Mouse (Mus musculus) G1E (cell line): ENCODE results near the gene Dmd. TPM values are rescaled to one million over a fixed set of nuclear protein-coding genes. Genes with fewer than 3 reads are reported as not detected.

Experiments used
- ATAC-seq: 2 replicates; pipeline ENCODE4 v1.8.0; 2016; ENCODE audit warnings: mild to moderate bottlenecking; ENCODE audit not compliant: insufficient number of reproducible peaks, poor library complexity, low FRiP score, severe bottlenecking; ENCODE audit errors: extremely low read depth
- DNase-seq: peaks from one replicate; pipeline ENCODE4 v3.0.0; 2012; ENCODE audit warnings: low spot score
- H3K27me3 ChIP-seq: 2 replicates; pipeline ENCODE4 v1.6.1; 2012; ENCODE audit warnings: mild to moderate bottlenecking, low read length, inconsistent platforms; ENCODE audit not compliant: insufficient read depth
- H3K36me3 ChIP-seq: replicated peaks from 2 replicates; pipeline ENCODE3; 2012; ENCODE audit warnings: mild to moderate bottlenecking, inconsistent platforms
- H3K4me1 ChIP-seq: 2 replicates; pipeline ENCODE4 v1.6.1; 2012; ENCODE audit warnings: low read depth, low read length, inconsistent platforms, mixed read lengths; ENCODE audit not compliant: insufficient read depth
- H3K4me3 ChIP-seq: 2 replicates; pipeline ENCODE4 v1.5.1; 2012; ENCODE audit warnings: low read depth, mild to moderate bottlenecking, inconsistent platforms, low read length, moderate library complexity, mixed read lengths
- H3K9me3 ChIP-seq: replicated peaks from 2 replicates; pipeline ENCODE4 v1.6.1; 2012; ENCODE audit warnings: inconsistent platforms
- CTCF ChIP-seq: IDR thresholded peaks from 2 replicates; pipeline ENCODE4 v1.5.1; 2012; ENCODE audit warnings: low read depth, low read length, inconsistent platforms, mixed read lengths
- GATA1 ChIP-seq: IDR thresholded peaks from 2 replicates; pipeline ENCODE4 v1.6.1; 2012; ENCODE audit warnings: borderline replicate concordance, low read length, inconsistent platforms, mixed read lengths
- GATA2 ChIP-seq: IDR thresholded peaks from 2 replicates; pipeline ENCODE4 v1.6.1; 2012; ENCODE audit warnings: low read depth, low read length, inconsistent platforms, borderline replicate concordance
- POLR2AphosphoS5 ChIP-seq: IDR thresholded peaks from 2 replicates; pipeline ENCODE4 v1.6.1; 2012; ENCODE audit warnings: low read depth, low read length, inconsistent platforms; ENCODE audit not compliant: insufficient replicate concordance
- TAL1 ChIP-seq: conservative IDR thresholded peaks from 2 replicates; pipeline ENCODE4 v1.6.1; 2012; ENCODE audit warnings: low read depth, low read length, inconsistent platforms, mixed read lengths
- polyA plus RNA-seq: library from polyadenylated mRNA; stranded (reverse); fragments of >175 nt; gene quantifications from 2 replicates; pipeline ENCODE4 v1.2.3, GENCODE M21; 2012
- total RNA-seq, 2 experiments: library from RNA; stranded (forward) in 1 of 2; stranded (reverse) in 1 of 2; fragments of 200-1000 nt in 1 of 2; fragments of >200 nt in 1 of 2; fragmentation: Nextera tagmentation in 1 of 2; gene quantifications; 2 replicates each; pipeline ENCODE4 v1.2.3; 2014 to 2017

Gene Dmd
- total and polyA plus RNA-seq, 3 experiments = 0.38 TPM; not detected in 2

DNA sequence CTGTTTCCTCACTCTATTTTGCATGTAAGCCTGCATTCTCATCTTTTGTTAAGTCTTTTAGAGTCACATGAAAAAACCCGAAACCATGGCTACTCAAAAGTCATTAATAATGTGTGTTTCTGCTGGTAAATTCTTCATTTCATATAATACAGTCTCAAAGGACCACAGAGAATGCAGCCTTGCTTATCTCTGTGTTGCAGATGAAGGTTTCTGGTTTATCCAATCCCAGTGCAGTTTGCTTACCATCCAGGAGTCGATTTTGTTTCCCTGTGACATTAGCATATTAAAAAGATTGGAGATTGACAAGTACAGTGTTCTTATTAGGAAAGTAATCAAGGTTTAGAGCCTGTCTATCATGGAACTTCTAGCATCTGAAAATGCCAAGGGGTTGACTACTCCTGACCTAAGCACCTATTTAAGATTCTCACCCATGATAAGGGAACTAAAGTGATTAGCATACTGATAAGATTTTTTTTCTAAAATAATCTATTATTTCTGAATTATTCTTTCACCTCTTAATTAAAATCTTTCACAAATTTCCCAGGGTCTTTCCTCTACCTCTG lies 1292.7 kb downstream of the Dmd start:
- Histone ChIP-seq H3K36me3 (no peaks in the 10 kb centered on the region), H3K4me3 (no peak overlapping the region), H3K27me3 (no peaks in the 10 kb centered on the region), H3K4me1 (no peaks in the 10 kb centered on the region), H3K9me3 (no peaks in the 10 kb centered on the region)
- TF ChIP-seq TAL1 (no peak), POLR2AphosphoS5 (no peak), GATA1 (no peak), CTCF (no peak), GATA2 (no peak)
- DNase-seq (no peak), ATAC-seq (no peak)

DNA sequence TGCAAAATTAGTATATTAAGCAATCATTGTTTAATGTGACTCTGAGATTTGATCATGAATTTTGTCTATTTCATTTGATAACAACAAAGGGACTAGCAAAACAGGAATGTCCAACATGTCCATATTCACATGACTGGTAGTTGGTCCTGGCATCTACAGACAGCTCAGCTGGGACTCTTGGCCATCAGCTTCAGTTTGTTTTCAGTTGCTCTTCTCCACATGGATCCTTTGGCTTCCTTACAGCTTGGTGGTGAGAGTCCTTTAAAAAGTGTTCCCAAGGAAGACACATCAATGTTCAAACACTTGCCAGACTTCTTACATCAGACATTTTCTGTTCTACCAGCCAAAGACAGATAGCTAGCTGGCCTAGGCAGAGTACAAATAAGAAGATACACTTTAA lies 1381.9 kb downstream of the Dmd start:
- no peaks in the 10 kb centered on the region for H3K36me3 ChIP-seq
- no peaks in the 10 kb centered on the region for H3K27me3 ChIP-seq
- H3K4me1 ChIP-seq = no peaks in the 10 kb centered on the region
- no peak for DNase-seq
- H3K4me3 ChIP-seq = no peak overlapping the region
- no peak for ATAC-seq
- TF ChIP-seq GATA2 (no peak), TAL1 (no peak), CTCF (no peak), POLR2AphosphoS5 (no peak), GATA1 (no peak)
- H3K9me3 ChIP-seq = no peaks in the 10 kb centered on the region

DNA sequence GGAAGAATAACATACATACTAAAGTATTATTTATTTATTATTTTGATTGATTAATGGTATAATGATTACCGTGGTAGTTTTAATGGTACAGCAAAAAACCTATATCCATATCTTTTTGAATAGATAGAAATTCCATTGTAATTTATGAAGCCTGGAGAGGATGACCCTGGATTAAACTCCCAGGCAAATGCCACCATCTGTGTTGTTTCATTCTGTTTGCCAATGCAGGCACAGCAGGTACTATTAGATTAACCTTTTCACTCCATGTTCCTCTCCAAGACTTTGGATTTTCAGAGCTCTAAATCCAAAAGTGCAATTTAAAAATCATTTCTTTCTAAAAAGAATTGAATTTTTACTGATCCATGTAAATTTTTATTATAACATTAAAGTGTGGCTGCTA lies 1383.5 kb downstream of the Dmd start:
- TF ChIP-seq GATA1 (no peak), POLR2AphosphoS5 (no peak), GATA2 (no peak), TAL1 (no peak), CTCF (no peak)
- Histone ChIP-seq H3K27me3 (no peaks in the 10 kb centered on the region), H3K9me3 (no peaks in the 10 kb centered on the region), H3K36me3 (no peaks in the 10 kb centered on the region), H3K4me3 (no peak overlapping the region), H3K4me1 (no peaks in the 10 kb centered on the region)
- ATAC-seq (no peak), DNase-seq (no peak)

DNA sequence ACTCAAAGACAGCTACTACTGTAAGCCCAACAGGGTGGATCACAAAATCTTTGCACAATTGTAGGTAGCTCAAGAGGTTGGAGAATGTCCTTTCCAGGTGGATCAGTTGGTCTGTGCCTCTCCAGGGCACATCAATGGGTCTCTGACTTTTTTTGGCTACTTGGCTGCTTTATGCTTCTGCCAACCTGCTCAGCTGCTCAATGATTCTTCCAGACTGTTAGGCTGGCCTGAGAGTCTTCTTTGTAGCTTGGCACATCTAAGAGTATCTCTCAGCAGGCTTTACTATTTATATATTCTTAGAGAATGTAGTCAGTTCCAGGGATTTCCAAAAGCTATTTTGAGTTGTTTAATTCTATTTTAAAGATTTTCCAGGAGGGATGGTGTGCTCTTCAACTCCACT lies 1416.3 kb downstream of the Dmd start:
- Histone ChIP-seq H3K4me1 (no peaks in the 10 kb centered on the region), H3K36me3 (no peaks in the 10 kb centered on the region), H3K9me3 (no peaks in the 10 kb centered on the region), H3K27me3 (no peaks in the 10 kb centered on the region), H3K4me3 (no peak overlapping the region)
- DNase-seq = no peak
- no peak for ATAC-seq
- no peak for TF ChIP-seq CTCF
- TF ChIP-seq GATA2 = no peak
- TF ChIP-seq TAL1 = no peak
- TF ChIP-seq POLR2AphosphoS5 = no peak
- TF ChIP-seq GATA1 = no peak

DNA sequence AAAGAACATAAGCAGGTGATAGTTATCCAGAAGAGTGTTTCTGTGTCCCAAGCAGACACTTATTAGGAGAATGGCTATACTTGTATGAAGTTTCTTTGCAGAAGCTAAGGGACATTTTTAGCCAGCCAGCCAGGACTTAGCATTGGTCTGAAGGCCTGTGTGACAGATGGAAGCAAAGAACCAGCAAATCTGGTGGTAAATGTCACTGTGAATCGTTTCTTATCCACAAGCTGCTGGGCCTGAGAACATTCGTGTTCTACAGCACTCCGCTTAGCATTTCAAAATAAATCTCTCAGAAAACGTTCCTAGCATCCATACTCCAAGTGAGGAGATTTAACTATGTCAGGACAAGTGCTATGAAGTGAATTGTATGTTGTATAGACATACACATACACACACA lies 1486.9 kb downstream of the Dmd start:
- DNase-seq = no peak
- no peak for ATAC-seq
- H3K27me3 ChIP-seq = no peaks in the 10 kb centered on the region
- TF ChIP-seq CTCF (no peak), GATA2 (no peak), TAL1 (no peak), POLR2AphosphoS5 (no peak), GATA1 (no peak)
- H3K36me3 ChIP-seq = no peaks in the 10 kb centered on the region
- no peak overlapping the region for H3K4me3 ChIP-seq
- H3K9me3 ChIP-seq = no peaks in the 10 kb centered on the region
- H3K4me1 ChIP-seq = no peaks in the 10 kb centered on the region

DNA sequence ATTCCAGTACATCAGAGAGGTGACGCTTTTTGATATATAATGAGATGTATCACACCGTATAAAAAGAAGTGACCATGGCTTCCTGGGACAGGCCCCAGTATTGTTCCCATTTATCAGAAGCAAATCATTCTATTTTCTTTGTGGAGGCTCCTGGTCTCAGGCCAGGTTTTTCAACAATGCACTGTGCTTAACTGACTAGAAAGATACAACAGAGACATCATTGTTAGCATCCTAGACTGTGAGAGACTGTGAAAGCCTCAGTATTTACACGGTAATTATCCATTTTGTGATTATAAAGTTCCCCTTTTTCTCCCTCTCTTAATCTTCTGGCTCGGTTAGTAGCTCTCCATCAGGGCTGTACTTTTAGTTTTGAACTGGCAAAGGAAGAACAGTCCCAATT lies 1487.9 kb downstream of the Dmd start:
- TF ChIP-seq POLR2AphosphoS5 = no peak
- TF ChIP-seq GATA2 = no peak
- TF ChIP-seq GATA1 = no peak
- TF ChIP-seq CTCF = no peak
- TF ChIP-seq TAL1 = no peak
- Histone ChIP-seq H3K9me3 (no peaks in the 10 kb centered on the region), H3K4me3 (no peak overlapping the region), H3K36me3 (no peaks in the 10 kb centered on the region), H3K27me3 (no peaks in the 10 kb centered on the region), H3K4me1 (no peaks in the 10 kb centered on the region)
- DNase-seq (no peak), ATAC-seq (no peak)

DNA sequence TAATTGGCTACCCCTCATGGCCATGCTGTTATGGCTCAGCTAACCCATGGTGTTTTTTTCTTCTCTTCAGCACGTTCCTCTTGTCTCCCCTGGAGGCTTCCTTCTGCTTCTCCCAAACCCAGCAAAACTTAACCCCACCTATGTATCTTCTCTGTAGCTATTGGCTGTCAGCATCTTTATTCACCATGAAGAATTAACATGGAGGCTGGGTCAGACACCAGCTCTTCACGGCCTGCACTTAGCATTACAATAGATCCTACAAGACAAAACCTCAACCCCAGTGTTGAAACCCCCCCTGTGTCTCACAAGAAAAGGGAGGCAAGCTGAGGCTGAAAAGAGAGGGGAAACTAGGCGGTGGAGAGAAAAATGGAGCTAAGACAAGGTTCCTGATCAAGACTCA lies 1494.3 kb downstream of the Dmd start:
- Histone ChIP-seq H3K36me3 (no peaks in the 10 kb centered on the region), H3K4me3 (no peak overlapping the region), H3K27me3 (no peaks in the 10 kb centered on the region), H3K9me3 (no peaks in the 10 kb centered on the region), H3K4me1 (no peaks in the 10 kb centered on the region)
- no peak for ATAC-seq
- no peak for DNase-seq
- TF ChIP-seq TAL1 (no peak), POLR2AphosphoS5 (no peak), GATA2 (no peak), GATA1 (no peak), CTCF (no peak)
